Mouse (Mus musculus): Measurements from ENCODE around the gene Psme4. TPM values are rescaled to one million over a fixed set of nuclear protein-coding genes. Genes with fewer than 3 reads are reported as not detected.
A peak's percentile ranks its signal among the peaks of the same experiment; 100 is the strongest.

Psme4 gene
- polyA plus RNA-seq, 1 experiment from 2014 or later, result 26.6 TPM

DNA sequence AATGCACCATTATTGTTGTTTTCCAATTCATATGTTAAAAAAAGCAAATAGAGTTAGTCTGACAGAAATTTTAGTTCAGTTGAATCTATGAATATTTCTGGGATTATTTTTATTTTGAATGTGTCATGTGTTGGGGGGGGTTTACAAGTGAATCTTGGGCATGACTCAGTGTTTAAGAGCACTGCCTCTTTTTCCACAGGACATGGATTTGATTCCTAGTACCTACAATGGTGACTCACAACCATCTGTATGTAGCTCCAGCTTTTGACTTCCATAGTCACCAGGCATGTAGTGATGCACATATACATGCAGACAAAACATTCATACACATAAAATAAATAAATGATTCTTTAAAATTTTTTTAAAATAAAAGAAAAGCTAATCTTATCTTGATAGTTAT is 28.6 kb downstream of the Psme4 start:
- H3K9ac ChIP-seq, result no peak overlapping the region
- H3K27ac ChIP-seq, result no peak overlapping the region
- H3K27me3 ChIP-seq (ENCODE audit: control insufficient read depth, insufficient read depth, low read length), result no peaks in the 10 kb centered on the region
- ATAC-seq (ENCODE audit: low FRiP score) (no peak), DNase-seq (ENCODE audit: low spot score) (no peak)
- no peaks in the 10 kb centered on the region for H3K4me1 ChIP-seq (replicated peaks; ENCODE audit: control insufficient read depth, insufficient read depth, low read length)
- H3K4me3 ChIP-seq (replicated peaks; ENCODE audit: low read length), result no peak overlapping the region
- H3K9me3 ChIP-seq (ENCODE audit: control insufficient read depth, low read length), result no peaks in the 10 kb centered on the region
- H3K36me3 ChIP-seq (replicated peaks; ENCODE audit: control insufficient read depth, insufficient read depth), result 0 out of 2 replicates have a peak, but pooled peaks cover 1% of the 10 kb centered on the region
- H3K4me2 ChIP-seq (replicated peaks), result no peak overlapping the region

DNA sequence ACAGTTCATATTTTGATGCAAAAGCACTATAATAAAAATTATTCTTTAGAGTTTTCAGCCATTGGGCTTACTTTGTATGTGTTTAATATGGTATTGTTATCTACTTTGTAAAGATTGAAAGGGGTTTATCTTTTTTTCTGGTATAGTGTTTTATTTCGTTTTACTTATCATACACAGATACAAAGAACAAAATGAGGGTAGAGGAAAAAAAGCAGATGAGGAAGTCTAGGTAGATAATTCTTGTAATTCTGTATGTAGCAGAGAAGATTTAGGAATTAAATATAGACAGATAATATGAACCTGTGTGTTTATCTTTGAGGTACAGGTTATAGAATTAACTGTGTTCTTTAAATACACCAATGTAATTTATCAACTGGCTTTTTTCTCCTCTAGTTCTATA is 30.9 kb downstream of the Psme4 start:
- no peaks in the 10 kb centered on the region for H3K4me1 ChIP-seq (replicated peaks; ENCODE audit: control insufficient read depth, insufficient read depth, low read length)
- no peak overlapping the region for H3K9ac ChIP-seq
- H3K4me3 ChIP-seq (replicated peaks; ENCODE audit: low read length), result no peak overlapping the region
- no peak overlapping the region for H3K27ac ChIP-seq
- WGBS, result 89% methylated on average over 1 of the region's 1 CpGs
- ATAC-seq (ENCODE audit: low FRiP score) (no peak), DNase-seq (ENCODE audit: low spot score) (no peak)
- H3K27me3 ChIP-seq (ENCODE audit: control insufficient read depth, insufficient read depth, low read length), result no peaks in the 10 kb centered on the region
- H3K9me3 ChIP-seq (ENCODE audit: control insufficient read depth, low read length), result no peaks in the 10 kb centered on the region
- H3K36me3 ChIP-seq (replicated peaks; ENCODE audit: control insufficient read depth, insufficient read depth), result peaks cover 15% of the 10 kb centered on the region
- H3K4me2 ChIP-seq (replicated peaks), result no peak overlapping the region

DNA sequence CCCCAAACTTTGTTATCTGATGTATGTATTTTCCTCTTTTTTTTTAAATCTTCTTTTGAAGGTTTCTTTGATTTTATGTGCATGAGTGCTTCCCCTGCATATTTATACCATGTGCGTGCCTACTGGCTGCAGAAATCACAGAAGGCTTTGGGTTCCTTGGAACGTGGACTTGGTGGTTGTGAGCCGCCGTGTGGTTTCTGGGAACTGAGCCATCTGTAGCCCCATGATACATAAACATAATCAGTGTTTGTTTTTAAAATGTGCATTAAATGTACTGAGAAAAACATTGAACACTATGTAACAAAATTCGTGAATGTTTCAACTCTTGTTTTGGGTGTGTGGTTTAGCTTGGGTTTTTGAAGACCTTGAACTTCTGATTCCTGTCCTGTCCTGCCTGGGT is 49.6 kb downstream of the Psme4 start:
- H3K4me2 ChIP-seq (replicated peaks), result no peak overlapping the region
- no peaks in the 10 kb centered on the region for H3K4me1 ChIP-seq (replicated peaks; ENCODE audit: control insufficient read depth, insufficient read depth, low read length)
- H3K9ac ChIP-seq, result no peak overlapping the region
- H3K27me3 ChIP-seq (ENCODE audit: control insufficient read depth, insufficient read depth, low read length), result no peaks in the 10 kb centered on the region
- no peak for ATAC-seq (ENCODE audit: low FRiP score)
- H3K4me3 ChIP-seq (replicated peaks; ENCODE audit: low read length), result no peak overlapping the region
- H3K9me3 ChIP-seq (ENCODE audit: control insufficient read depth, low read length), result no peaks in the 10 kb centered on the region
- 86% methylated on average over 5 of the region's 5 CpGs for WGBS
- H3K36me3 ChIP-seq (replicated peaks; ENCODE audit: control insufficient read depth, insufficient read depth), result peaks cover 68% of the 10 kb centered on the region
- no peak overlapping the region for H3K27ac ChIP-seq
- no peak for DNase-seq (ENCODE audit: low spot score)

DNA sequence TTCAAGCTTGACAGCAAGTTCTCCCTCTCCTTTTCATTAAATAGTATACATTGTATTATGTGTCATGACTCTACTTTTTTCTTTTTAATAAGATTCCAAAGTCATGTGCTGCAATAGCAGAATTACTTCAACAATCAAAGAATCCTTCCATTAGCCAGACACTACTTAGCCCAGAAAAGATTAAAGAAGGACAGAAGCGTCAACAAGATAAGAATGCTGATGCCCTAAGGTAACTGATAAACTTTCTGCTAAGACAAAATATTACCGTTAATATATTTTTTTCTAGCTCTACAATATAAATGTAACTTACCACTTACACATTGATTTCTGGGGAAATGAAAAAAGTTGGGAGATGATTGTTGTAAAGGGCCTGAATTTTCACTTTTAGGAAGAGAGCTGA is 67.3 kb downstream of the Psme4 start:
- H3K36me3 ChIP-seq (replicated peaks; ENCODE audit: control insufficient read depth, insufficient read depth), result peaks cover 85% of the 10 kb centered on the region
- H3K4me3 ChIP-seq (replicated peaks; ENCODE audit: low read length), result no peak overlapping the region
- WGBS, result 98% methylated on average over 2 of the region's 2 CpGs
- ATAC-seq (ENCODE audit: low FRiP score) (no peak), DNase-seq (ENCODE audit: low spot score) (no peak)
- H3K27me3 ChIP-seq (ENCODE audit: control insufficient read depth, insufficient read depth, low read length), result no peaks in the 10 kb centered on the region
- no peak overlapping the region for H3K9ac ChIP-seq
- H3K9me3 ChIP-seq (ENCODE audit: control insufficient read depth, low read length), result no peaks in the 10 kb centered on the region
- H3K27ac ChIP-seq, result no peak overlapping the region
- H3K4me2 ChIP-seq (replicated peaks), result no peak overlapping the region
- no peaks in the 10 kb centered on the region for H3K4me1 ChIP-seq (replicated peaks; ENCODE audit: control insufficient read depth, insufficient read depth, low read length)

DNA sequence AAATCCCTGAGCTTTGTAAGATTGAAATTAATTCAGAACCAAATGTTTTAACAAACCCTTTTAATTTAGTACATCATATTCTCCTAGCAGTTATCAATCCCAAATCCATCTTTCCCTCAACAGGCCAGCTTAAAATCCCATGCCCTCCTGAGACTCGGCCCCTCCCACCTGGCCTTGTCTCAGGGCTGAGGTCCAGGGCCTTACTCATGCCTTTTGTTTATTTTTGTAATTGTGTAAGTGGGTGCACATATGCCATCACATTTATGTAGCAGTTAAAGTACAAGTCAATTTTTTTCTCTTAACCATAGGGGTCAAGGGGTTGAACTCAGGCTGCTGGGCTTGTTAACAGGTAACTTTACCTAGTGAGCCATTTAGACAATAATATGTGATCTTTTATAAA is 72.8 kb downstream of the Psme4 start:
- H3K36me3 ChIP-seq (replicated peaks; ENCODE audit: control insufficient read depth, insufficient read depth), result peaks cover 81% of the 10 kb centered on the region
- 97% methylated on average over 1 of the region's 1 CpGs for WGBS
- DNase-seq (ENCODE audit: low spot score), result no peak

DNA sequence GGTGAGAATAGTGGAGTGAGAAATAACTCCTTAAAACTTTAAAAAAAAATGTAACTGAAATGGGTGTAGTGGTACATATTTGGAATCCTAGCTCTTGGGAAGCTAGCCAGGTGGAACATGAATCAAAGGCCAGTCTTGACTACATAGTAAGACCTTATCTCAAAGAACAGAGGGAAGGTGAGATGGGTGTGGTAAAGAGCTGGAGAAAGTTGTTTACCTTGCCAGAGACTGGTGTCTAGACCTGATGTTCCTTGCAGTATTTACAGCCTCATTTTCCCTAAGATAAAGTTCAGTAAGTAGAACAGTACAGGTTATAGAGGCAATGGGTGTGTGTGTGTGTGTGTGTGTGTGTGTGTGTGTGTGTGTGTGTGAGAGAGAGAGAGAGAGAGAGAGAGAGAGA is 100.9 kb downstream of the Psme4 start:
- H3K36me3 ChIP-seq (replicated peaks; ENCODE audit: control insufficient read depth, insufficient read depth), result peaks cover 45% of the 10 kb centered on the region
- H3K4me3 ChIP-seq (replicated peaks; ENCODE audit: low read length), result no peak overlapping the region
- H3K27ac ChIP-seq, result no peak overlapping the region
- ATAC-seq (ENCODE audit: low FRiP score), result no peak
- no peaks in the 10 kb centered on the region for H3K27me3 ChIP-seq (ENCODE audit: control insufficient read depth, insufficient read depth, low read length)
- H3K9me3 ChIP-seq (ENCODE audit: control insufficient read depth, low read length), result no peaks in the 10 kb centered on the region
- H3K4me2 ChIP-seq (replicated peaks), result no peak overlapping the region
- no peak overlapping the region for H3K9ac ChIP-seq
- no peak for DNase-seq (ENCODE audit: low spot score)
- no peaks in the 10 kb centered on the region for H3K4me1 ChIP-seq (replicated peaks; ENCODE audit: control insufficient read depth, insufficient read depth, low read length)

More for the DNA sequence above, 72.8 kb downstream of the Psme4 start:
- H3K27me3 ChIP-seq (ENCODE audit: control insufficient read depth, insufficient read depth, low read length), result no peaks in the 10 kb centered on the region
- no peaks in the 10 kb centered on the region for H3K4me1 ChIP-seq (replicated peaks; ENCODE audit: control insufficient read depth, insufficient read depth, low read length)
- H3K4me2 ChIP-seq (replicated peaks), result no peak overlapping the region
- H3K9me3 ChIP-seq (ENCODE audit: control insufficient read depth, low read length), result no peaks in the 10 kb centered on the region
- no peak for ATAC-seq (ENCODE audit: low FRiP score)
- no peak overlapping the region for H3K9ac ChIP-seq
- no peak overlapping the region for H3K4me3 ChIP-seq (replicated peaks; ENCODE audit: low read length)
- H3K27ac ChIP-seq, result no peak overlapping the region

DNA sequence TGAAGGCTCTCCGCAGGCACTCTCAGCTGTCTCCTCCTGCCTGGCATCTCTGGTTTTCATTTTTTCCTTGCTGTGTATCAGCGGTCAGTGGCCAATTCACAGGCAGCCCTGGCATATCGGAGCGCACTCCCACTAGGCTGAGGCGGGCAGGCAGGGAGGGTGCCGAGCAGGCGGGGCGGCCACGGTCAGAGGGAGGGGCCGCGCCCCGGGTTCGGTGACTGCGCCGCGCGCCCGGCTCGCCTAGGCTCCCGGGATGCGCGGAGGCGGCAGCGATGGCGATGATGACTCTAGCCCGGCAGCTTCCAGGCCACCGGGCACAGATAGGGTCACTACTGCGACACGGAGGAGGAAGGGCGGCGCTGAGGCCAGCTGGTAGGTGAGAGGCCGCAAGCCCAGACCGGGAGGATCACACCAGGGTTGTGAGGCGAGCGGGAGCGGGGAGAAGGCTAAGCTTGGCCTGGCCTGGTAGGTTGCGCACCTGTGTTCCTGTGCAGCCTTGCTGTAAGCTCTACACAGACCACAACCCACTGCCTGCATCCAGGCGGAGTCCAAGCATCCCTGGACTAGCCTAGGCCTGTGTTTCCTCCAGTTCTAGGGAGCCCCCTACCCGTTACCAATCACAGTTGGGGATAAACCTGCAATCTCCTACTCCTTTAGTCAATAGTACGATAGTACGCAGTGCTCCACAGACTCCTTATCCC is 113.8 kb downstream of the Psme4 start, which contains the start of the genes Gpr75 and Asb3:
Gpr75 (plus strand) TSS at position 188 of the 701 bp plus-strand sequence.
Asb3 (plus strand) TSS at position 246 of the 701 bp plus-strand sequence.
- ATAC-seq (ENCODE audit: low FRiP score) (peak; percentile 96), DNase-seq (ENCODE audit: low spot score) (peak; percentile 70)
- 1% methylated on average over 41 of the region's 41 CpGs for WGBS
- Histone ChIP-seq H3K9me3 (ENCODE audit: control insufficient read depth, low read length) (no peaks in the 10 kb centered on the region), H3K4me2 (replicated peaks) (peak within 1 kb of the TSS; percentile 58), H3K27ac (peak within 1 kb of the TSS; percentile 87), H3K4me3 (replicated peaks; ENCODE audit: low read length) (peak within 1 kb of the TSS; percentile 52), H3K4me1 (replicated peaks; ENCODE audit: control insufficient read depth, insufficient read depth, low read length) (no peaks in the 10 kb centered on the region), H3K27me3 (ENCODE audit: control insufficient read depth, insufficient read depth, low read length) (no peaks in the 10 kb centered on the region), H3K36me3 (replicated peaks; ENCODE audit: control insufficient read depth, insufficient read depth) (no peaks in the 10 kb centered on the region; the same call in 1 of the 2 replicates), H3K9ac (peak within 1 kb of the TSS; percentile 83)

DNA sequence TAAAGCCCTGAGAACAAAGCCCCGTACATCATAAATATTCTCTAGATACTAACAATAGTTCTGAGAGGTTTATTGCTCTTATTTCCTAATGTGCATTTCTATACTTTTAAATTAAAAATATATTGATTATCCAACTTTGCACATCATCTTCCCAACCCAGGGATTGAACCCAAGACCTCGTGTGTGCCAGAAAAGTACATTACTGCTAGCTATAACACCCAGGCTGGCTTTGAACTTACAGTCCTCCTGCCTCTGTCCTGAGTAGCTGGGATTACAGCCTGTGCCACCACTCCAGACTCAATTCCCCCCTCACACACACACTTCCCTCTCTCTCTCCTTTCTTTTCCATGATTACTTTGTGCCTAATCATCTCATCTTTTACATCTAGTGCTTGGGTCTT is 116.6 kb downstream of the Psme4 start:
- 92% methylated on average over 2 of the region's 2 CpGs for WGBS
- H3K4me3 ChIP-seq (replicated peaks; ENCODE audit: low read length), result no peak overlapping the region
- no peak for ATAC-seq (ENCODE audit: low FRiP score)

DNA sequence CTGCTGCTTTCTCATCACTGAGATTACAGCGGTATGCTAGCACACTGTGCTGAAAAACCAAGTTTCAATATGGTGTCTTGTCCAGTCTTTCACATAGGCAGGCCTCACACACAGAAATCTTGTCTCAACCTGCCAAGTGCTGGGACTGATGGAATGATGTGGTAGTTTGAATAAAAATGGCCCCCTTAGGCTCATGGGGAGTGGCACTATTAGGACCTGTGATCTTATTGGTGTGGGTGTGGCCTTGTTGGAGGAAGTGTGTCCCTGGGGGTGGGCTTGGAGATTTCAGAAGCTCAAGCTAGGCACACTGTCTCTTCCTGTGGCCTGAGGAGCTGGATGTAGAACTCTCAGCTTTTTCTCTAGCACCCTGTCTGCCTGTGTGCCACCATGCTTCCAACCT is 124.7 kb downstream of the Psme4 start:
- Histone ChIP-seq H3K4me2 (replicated peaks) (no peak overlapping the region), H3K36me3 (replicated peaks; ENCODE audit: control insufficient read depth, insufficient read depth) (peaks cover 12% of the 10 kb centered on the region; the same call in 1 of the 2 replicates), H3K4me3 (replicated peaks; ENCODE audit: low read length) (no peak overlapping the region), H3K27ac (no peak overlapping the region), H3K9me3 (ENCODE audit: control insufficient read depth, low read length) (no peaks in the 10 kb centered on the region), H3K27me3 (ENCODE audit: control insufficient read depth, insufficient read depth, low read length) (no peaks in the 10 kb centered on the region), H3K9ac (no peak overlapping the region), H3K4me1 (replicated peaks; ENCODE audit: control insufficient read depth, insufficient read depth, low read length) (no peaks in the 10 kb centered on the region)
- DNase-seq (ENCODE audit: low spot score) (peak; percentile 17), ATAC-seq (ENCODE audit: low FRiP score) (no peak)
- WGBS, result 84% methylated on average over 1 of the region's 1 CpGs

More for the DNA sequence above, 116.6 kb downstream of the Psme4 start:
- Histone ChIP-seq H3K4me2 (replicated peaks) (no peak overlapping the region), H3K9me3 (ENCODE audit: control insufficient read depth, low read length) (no peaks in the 10 kb centered on the region), H3K4me1 (replicated peaks; ENCODE audit: control insufficient read depth, insufficient read depth, low read length) (no peaks in the 10 kb centered on the region), H3K27me3 (ENCODE audit: control insufficient read depth, insufficient read depth, low read length) (no peaks in the 10 kb centered on the region), H3K36me3 (replicated peaks; ENCODE audit: control insufficient read depth, insufficient read depth) (peaks cover 13% of the 10 kb centered on the region; the same call in 1 of the 2 replicates), H3K27ac (no peak overlapping the region), H3K9ac (no peak overlapping the region)
- DNase-seq (ENCODE audit: low spot score), result peak; percentile 1

DNA sequence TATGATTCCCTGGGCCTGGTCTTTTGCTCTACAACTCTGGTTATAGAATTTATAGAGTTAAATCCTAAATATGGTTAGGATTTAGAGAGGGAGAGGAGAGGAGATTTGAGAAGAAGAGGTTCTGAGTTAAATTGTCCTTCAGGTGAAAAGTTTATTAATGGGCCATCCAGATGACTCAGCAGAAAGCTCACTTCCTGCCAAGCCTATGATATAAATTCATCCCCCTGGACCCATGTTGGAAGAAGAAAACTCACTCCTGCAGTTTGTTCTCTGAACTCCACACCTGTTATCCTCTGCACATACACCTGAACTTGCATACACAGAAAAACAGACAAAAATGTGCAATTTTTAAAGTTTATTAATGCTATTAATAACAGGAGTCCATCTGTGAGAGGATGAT is 127.8 kb downstream of the Psme4 start:
- H3K27me3 ChIP-seq (ENCODE audit: control insufficient read depth, insufficient read depth, low read length), result no peaks in the 10 kb centered on the region
- H3K27ac ChIP-seq, result no peak overlapping the region
- no peak overlapping the region for H3K4me2 ChIP-seq (replicated peaks)
- no peak overlapping the region for H3K9ac ChIP-seq
- no peak overlapping the region for H3K4me3 ChIP-seq (replicated peaks; ENCODE audit: low read length)
- DNase-seq (ENCODE audit: low spot score) (peak; percentile 17), ATAC-seq (ENCODE audit: low FRiP score) (no peak)
- H3K9me3 ChIP-seq (ENCODE audit: control insufficient read depth, low read length), result no peaks in the 10 kb centered on the region
- no peaks in the 10 kb centered on the region for H3K4me1 ChIP-seq (replicated peaks; ENCODE audit: control insufficient read depth, insufficient read depth, low read length)
- H3K36me3 ChIP-seq (replicated peaks; ENCODE audit: control insufficient read depth, insufficient read depth), result no peaks in the 10 kb centered on the region
